Comparison of ENCODE assay signal across 9 mouse cellular contexts in the genomic region with DNA sequence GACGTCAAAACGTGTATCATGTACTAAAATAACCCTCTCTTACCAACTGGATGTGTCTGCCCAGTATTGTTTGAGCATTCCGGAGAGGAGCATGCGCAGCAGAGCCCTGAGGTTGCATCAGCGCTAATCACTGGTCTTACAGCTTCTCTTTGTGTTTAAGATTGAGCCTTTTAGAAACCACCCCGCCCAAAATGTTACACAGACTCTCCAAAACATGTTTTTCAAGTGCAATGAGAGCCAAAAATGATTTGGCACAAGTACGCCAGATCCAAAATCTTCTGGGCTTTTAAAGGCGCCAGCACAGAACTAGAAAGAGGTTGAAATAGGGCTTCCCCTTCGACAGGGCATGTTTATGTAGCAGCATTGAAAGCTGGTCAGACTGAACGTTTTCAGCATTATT.
DNase-seq lines count a peak whose midpoint lies in the region; ATAC-seq and TF ChIP-seq lines count a peak whose summit lies in the region.
"Had no signal": no experiment of that assay in that cellular context is flagged by ENCODE, and none has a peak within 500 bp of the region (broad histone marks: within the 10 kb centered on the region; RNA-seq: fewer than 3 reads in every experiment).

No protein-coding gene starts in this region.

- no peak overlapping the region for H3K4me2 ChIP-seq in embryonic facial prominence, embryonic 15.5 days (replicated peaks)

- WGBS in heart, adult 2 months: 68% methylated on average over 10 of the region's 10 CpGs
- WGBS in heart, embryonic 10.5 days: 77% methylated on average over 10 of the region's 10 CpGs
- WGBS in embryonic facial prominence, embryonic 15.5 days: 71% methylated on average over 10 of the region's 10 CpGs
- WGBS in cerebellum, adult 2 months: 61% methylated on average over 10 of the region's 10 CpGs

- no peak for ATAC-seq in embryonic facial prominence, embryonic 15.5 days (ENCODE audit: insufficient number of reproducible peaks, low FRiP score, low TSS enrichment, low read depth)

- TF ChIP-seq POLR2A in heart, adult 2 months (IDR thresholded peaks at IDR 0.05; ENCODE audit: insufficient read depth, low read depth, low read length): no peak
- TF ChIP-seq POLR2A in cerebellum, adult 2 months (IDR thresholded peaks at IDR 0.05; ENCODE audit: borderline replicate concordance, insufficient read depth, low read length): no peak

- H3K27ac ChIP-seq in heart, adult 2 months: no peak overlapping the region
- no peak overlapping the region for H3K27ac ChIP-seq in heart, embryonic 10.5 days
- 0 out of 2 replicates have a peak overlapping the region, but pooled peaks have one; percentile 19 for H3K27ac ChIP-seq in embryonic facial prominence, embryonic 15.5 days (replicated peaks)
- H3K27ac ChIP-seq in cerebellum, adult 2 months (ENCODE audit: insufficient read depth, low read length): no peak overlapping the region
- H3K27ac ChIP-seq: macrophage had no signal

- H3K36me3 ChIP-seq in heart, adult 2 months (ENCODE audit: control insufficient read depth, insufficient read depth, low read length): no peaks in the 10 kb centered on the region
- no peaks in the 10 kb centered on the region for H3K36me3 ChIP-seq in heart, embryonic 10.5 days
- no peaks in the 10 kb centered on the region for H3K36me3 ChIP-seq in embryonic facial prominence, embryonic 15.5 days

- no peaks in the 10 kb centered on the region for H3K79me2 ChIP-seq in heart, adult 2 months (replicated peaks; ENCODE audit: control insufficient read depth, insufficient read depth, low read length)

- no peak overlapping the region for H3K4me3 ChIP-seq in heart, adult 2 months
- H3K4me3 ChIP-seq in heart, embryonic 10.5 days: no peak overlapping the region
- H3K4me3 ChIP-seq in embryonic facial prominence, embryonic 15.5 days (replicated peaks): no peak overlapping the region
- no peak overlapping the region for H3K4me3 ChIP-seq in cerebellum, adult 2 months (replicated peaks; ENCODE audit: insufficient read depth, low read depth, low read length)

- peak; percentile 30 to 62 for DNase-seq in heart, adult 2 months
- DNase-seq in heart, embryonic 10.5 days (ENCODE audit: low spot score): no peak
- peak; percentile 50 to 52 for DNase-seq in heart, postnatal 14 days
- DNase-seq in lung, postnatal 25 days (ENCODE audit: low spot score): peak; percentile 82
- DNase-seq in MN1 (ENCODE audit: low spot score): no peak
- DNase-seq in adipocyte (ENCODE audit: low spot score): no peak
- no peak for DNase-seq in cerebellum, adult 2 months

- TF ChIP-seq EP300 in heart, adult 2 months (IDR thresholded peaks at IDR 0.05; ENCODE audit: insufficient read depth, low read depth, low read length): no peak

- H3K27me3 ChIP-seq in heart, adult 2 months (ENCODE audit: control insufficient read depth, insufficient read depth, low read length): no peaks in the 10 kb centered on the region
- no peaks in the 10 kb centered on the region for H3K27me3 ChIP-seq in heart, embryonic 10.5 days (ENCODE audit: insufficient read depth, poor library complexity, severe bottlenecking)
- H3K27me3 ChIP-seq in embryonic facial prominence, embryonic 15.5 days: no peaks in the 10 kb centered on the region
- H3K27me3 ChIP-seq in cerebellum, adult 2 months (ENCODE audit: control insufficient read depth, insufficient read depth, low read length): no peaks in the 10 kb centered on the region

- H3K9ac ChIP-seq in heart, adult 2 months (ENCODE audit: low read depth, low read length): no peak overlapping the region
- H3K9ac ChIP-seq in embryonic facial prominence, embryonic 15.5 days: no peak overlapping the region

- no peak for TF ChIP-seq CTCF in heart, adult 2 months (IDR thresholded peaks at IDR 0.05)
- no peak for TF ChIP-seq CTCF in cerebellum, adult 2 months (IDR thresholded peaks at IDR 0.05; ENCODE audit: borderline replicate concordance, insufficient read depth, low read depth, low read length)

- intact Hi-C loops in heart, adult 2 months (cut with DNase I): no loop called here
- intact Hi-C loops in heart, postnatal 14 days (cut with DNase I): no loop called here

- peaks cover 1% of the 10 kb centered on the region; the same call in 1 of the 2 replicates for H3K4me1 ChIP-seq in heart, adult 2 months (ENCODE audit: control insufficient read depth, insufficient read depth, low read length)
- H3K4me1 ChIP-seq in heart, embryonic 10.5 days: peaks cover 29% of the 10 kb centered on the region
- H3K4me1 ChIP-seq in embryonic facial prominence, embryonic 15.5 days: no peaks in the 10 kb centered on the region
- no peaks in the 10 kb centered on the region for H3K4me1 ChIP-seq in cerebellum, adult 2 months (ENCODE audit: control insufficient read depth, insufficient read depth, low read length)

- no peaks in the 10 kb centered on the region for H3K9me3 ChIP-seq in heart, embryonic 10.5 days
- no peaks in the 10 kb centered on the region for H3K9me3 ChIP-seq in embryonic facial prominence, embryonic 15.5 days (replicated peaks)

Comparison
In these comparisons a context has a peak if more than half of its experiments do, and no peak if none do; other contexts are left out.
1. DNase-seq: peak in heart, adult 2 months (2 of 2), heart, postnatal 14 days (2 of 2) and lung, postnatal 25 days (single experiment); none in heart, embryonic 10.5 days (single experiment), MN1 (single experiment), adipocyte (single experiment) and cerebellum, adult 2 months (0 of 2).